Mouse (Mus musculus) stomach, embryonic 15.5 days (tissue): ENCODE measurements around the gene Ubr3. TPM values are rescaled to one million over a fixed set of nuclear protein-coding genes. Genes with fewer than 3 reads are reported as not detected.
"Not testable (repeated sequence)": the region's sequence is repeated elsewhere in the genome, so short reads cannot be mapped to it uniquely, and the experiment has no call there.

Experiments used
- ATAC-seq: fragments of 200-750 bp; cut with Nextera tagmentation; 2 replicates; pipeline ENCODE4 v1.8.0; 2017; ENCODE audit warnings: low read depth, moderate number of reproducible peaks, moderate TSS enrichment; ENCODE audit not compliant: insufficient read depth, low FRiP score
- H3K27ac ChIP-seq: fragments of 300-500 bp; sonication (generic); 2 replicates; pipeline ENCODE4 v1.5.1; 2015; ENCODE audit warnings: mild to moderate bottlenecking, inconsistent platforms
- H3K27me3 ChIP-seq: fragments of 300-500 bp; sonication (generic); replicated peaks from 2 replicates; pipeline ENCODE4 v1.6.1; 2015; ENCODE audit warnings: inconsistent platforms
- H3K36me3 ChIP-seq: fragments of 300-500 bp; sonication (generic); 2 replicates; pipeline ENCODE4 v1.6.1; 2015; ENCODE audit warnings: inconsistent platforms
- H3K4me1 ChIP-seq: fragments of 300-500 bp; sonication (generic); 2 replicates; pipeline ENCODE4 v1.6.1; 2015; ENCODE audit warnings: inconsistent platforms
- H3K4me2 ChIP-seq: fragments of 300-500 bp; sonication (generic); 2 replicates; pipeline ENCODE4 v1.6.1; 2015; ENCODE audit warnings: mild to moderate bottlenecking, inconsistent platforms
- H3K4me3 ChIP-seq: fragments of 300-500 bp; sonication (generic); replicated peaks from 2 replicates; pipeline ENCODE4 v1.5.1; 2015; ENCODE audit warnings: inconsistent platforms
- H3K9ac ChIP-seq: fragments of 300-500 bp; sonication (generic); 2 replicates; pipeline ENCODE4 v1.6.1; 2015; ENCODE audit warnings: inconsistent platforms
- H3K9me3 ChIP-seq: fragments of 300-500 bp; sonication (generic); 2 replicates; pipeline ENCODE4 v1.6.1; 2016; ENCODE audit warnings: inconsistent platforms
- WGBS: fragments of 180-500 bp; shearing (Covaris S2); methylation state at CpG from one replicate; pipeline ENCODE4 v1.1.7; 2015; 5-methylcytosine and 5-hydroxymethylcytosine counted together
- polyA plus RNA-seq: library from polyadenylated mRNA; unstranded; fragments of >200 nt; fragmentation: Nextera tagmentation; extraction: Ambion mirVana; gene quantifications from 2 replicates; pipeline ENCODE4 v1.2.1, GENCODE M21; 2015

Gene Ubr3
- polyA plus RNA-seq, 1 experiment from 2014 or later: 13.3 TPM

DNA sequence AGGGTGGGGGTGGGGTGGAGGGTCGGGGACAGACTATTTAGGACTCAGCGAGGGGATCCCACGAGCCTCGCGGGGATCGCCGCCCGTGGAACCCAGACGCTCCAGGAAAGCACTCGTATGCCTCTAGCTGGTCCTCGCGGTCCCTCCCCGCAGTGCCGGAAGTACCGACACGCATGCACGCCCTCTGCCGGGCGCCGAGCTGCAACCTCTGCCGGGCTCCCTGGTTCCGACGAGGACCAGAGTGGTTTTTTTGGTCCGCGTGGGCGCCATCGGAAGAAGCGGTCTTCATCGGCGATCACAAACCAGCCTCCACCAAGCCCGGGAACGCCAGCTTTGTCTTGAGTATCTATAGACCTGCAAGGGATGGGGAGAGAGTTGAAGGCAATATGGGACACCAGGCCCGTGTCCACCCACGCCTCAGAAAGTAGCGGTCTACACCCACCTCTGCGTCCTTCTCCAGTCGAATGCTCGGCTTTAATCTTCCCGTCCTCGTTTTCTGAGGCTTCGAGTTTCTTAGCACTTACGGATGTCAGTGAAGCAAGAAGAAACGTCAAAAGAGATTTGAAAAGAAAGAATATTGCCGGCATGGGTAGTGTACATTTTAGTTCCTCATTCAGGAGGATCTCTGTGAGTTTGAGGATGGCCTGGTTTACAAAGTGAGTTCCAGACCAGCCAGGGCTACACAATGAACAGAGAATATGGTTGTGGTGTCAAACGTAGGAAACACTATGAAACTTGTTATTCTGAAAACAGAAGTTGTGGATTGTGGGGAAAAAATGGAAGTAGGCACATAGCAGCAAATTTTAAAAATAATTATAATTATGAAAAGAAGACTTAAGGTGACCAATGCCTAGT, 11.4 kb upstream of the Ubr3 start, which contains the start of gene Mettl5:
TSS of gene Mettl5 (minus strand) at position 165 of the 855 bp plus-strand sequence.
- Histone ChIP-seq H3K4me1 (peaks cover 9% of the 10 kb centered on the region), H3K36me3 (no peaks in the 10 kb centered on the region), H3K9me3 (no peaks in the 10 kb centered on the region), H3K27ac (peak within 1 kb of the TSS; percentile 68), H3K27me3 (no peaks in the 10 kb centered on the region), H3K4me2 (peak within 1 kb of the TSS; percentile 58), H3K9ac (peak within 1 kb of the TSS; percentile 33), H3K4me3 (peak within 1 kb of the TSS; percentile 67)
- ATAC-seq: peak; percentile 95
- WGBS: under 1% methylated on average over 45 of the region's 45 CpGs

DNA sequence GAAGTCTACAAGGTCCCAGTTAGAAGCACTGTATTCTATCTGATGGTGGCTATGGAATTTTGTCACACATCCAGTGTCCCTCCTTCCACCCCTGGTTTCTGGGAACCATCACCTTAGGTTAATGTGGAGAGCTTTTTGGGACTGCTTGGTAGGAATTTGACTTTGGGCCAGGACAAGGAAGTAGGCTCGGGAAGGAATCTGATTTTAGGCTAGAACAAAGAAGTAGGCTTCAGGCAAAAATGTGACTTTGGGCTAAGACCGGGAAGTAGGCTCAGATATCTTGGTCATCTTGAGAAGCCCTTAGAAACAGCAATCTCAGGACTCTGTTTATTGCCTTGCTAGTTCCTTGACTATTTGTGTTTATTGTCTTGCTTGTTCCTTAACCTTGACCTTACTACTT, 8.1 kb upstream of the Ubr3 start:
- no peaks in the 10 kb centered on the region for H3K9me3 ChIP-seq
- no peaks in the 10 kb centered on the region for H3K36me3 ChIP-seq
- peaks cover 9% of the 10 kb centered on the region for H3K4me1 ChIP-seq
- no peak overlapping the region for H3K4me3 ChIP-seq
- H3K4me2 ChIP-seq: no peak overlapping the region
- H3K9ac ChIP-seq: no peak overlapping the region
- 60% methylated on average over 2 of the region's 2 CpGs for WGBS
- H3K27ac ChIP-seq: no peak overlapping the region
- H3K27me3 ChIP-seq: no peaks in the 10 kb centered on the region
- no peak for ATAC-seq

DNA sequence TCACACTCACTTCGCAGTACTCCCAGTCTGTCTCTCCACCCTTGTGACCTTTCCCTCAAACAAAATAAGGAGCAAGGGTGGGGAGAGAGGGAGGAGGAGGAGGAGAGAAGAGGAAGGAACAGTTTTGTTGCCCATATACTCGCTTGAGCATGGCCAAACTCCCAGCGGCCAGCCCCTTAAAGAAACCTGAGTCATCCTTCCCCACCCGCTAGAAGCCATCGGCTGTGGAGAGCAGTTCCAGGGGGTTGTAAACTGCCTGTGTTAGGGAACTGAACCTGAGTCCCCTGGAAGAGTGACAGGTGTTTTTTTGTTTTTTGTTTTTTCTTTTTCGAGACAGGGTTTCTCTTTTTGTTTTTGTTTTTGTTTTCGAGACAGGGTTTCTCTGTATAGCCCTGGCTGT, 6.2 kb upstream of the Ubr3 start:
- Histone ChIP-seq H3K27ac (no peak overlapping the region), H3K4me1 (no peaks in the 10 kb centered on the region), H3K9me3 (no peaks in the 10 kb centered on the region), H3K36me3 (no peaks in the 10 kb centered on the region), H3K4me2 (no peak overlapping the region), H3K4me3 (no peak overlapping the region), H3K27me3 (no peaks in the 10 kb centered on the region), H3K9ac (no peak overlapping the region)
- no peak for ATAC-seq
- WGBS: 60% methylated on average over 7 of the region's 7 CpGs

DNA sequence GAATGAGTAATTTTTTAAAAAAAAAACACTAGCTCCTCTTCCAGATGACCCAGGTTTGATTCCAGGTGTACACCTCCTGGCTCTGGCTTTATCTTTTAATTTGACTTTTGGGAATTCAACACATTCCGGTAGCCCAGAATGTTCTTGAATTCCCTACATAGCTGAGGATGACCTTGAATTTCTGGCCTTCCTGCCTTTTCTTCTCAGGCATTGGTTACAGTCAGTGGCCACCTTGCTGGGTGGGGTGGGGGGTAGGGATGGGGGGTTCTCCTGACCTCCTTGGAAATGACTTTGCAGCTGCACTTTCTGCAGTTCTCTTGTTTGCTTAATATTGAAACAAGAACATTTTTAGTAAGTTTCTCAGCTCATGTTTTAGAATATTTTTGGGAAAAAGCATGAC, 3.9 kb upstream of the Ubr3 start:
- Histone ChIP-seq H3K4me2 (no peak overlapping the region), H3K27ac (no peak overlapping the region), H3K9ac (no peak overlapping the region), H3K4me1 (no peaks in the 10 kb centered on the region), H3K4me3 (no peak overlapping the region), H3K36me3 (no peaks in the 10 kb centered on the region), H3K27me3 (no peaks in the 10 kb centered on the region), H3K9me3 (no peaks in the 10 kb centered on the region)
- WGBS: 64% methylated on average over 1 of the region's 1 CpGs
- no peak for ATAC-seq

DNA sequence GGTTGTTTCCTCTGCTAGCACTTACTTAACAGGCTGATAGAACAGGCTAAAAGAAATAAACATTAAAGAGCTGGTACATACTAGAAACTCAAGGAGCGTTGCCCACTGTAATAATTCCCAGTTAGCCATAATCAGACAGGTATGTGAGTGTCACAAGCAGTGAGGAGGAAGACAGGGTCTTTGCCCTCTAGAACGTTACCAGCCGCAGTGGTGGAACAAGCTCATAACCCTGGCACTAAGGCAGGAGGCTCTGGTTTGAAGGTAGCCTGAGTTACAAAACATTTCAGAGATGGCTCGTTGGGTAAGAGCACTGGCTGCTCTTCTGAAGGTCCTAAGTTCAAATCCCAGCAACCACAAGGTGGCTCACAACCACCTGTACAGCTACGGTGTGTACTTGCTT, 3.2 kb upstream of the Ubr3 start:
- Histone ChIP-seq H3K36me3 (no peaks in the 10 kb centered on the region), H3K9ac (no peak overlapping the region), H3K4me2 (no peak overlapping the region), H3K9me3 (no peaks in the 10 kb centered on the region), H3K4me1 (no peaks in the 10 kb centered on the region), H3K27me3 (no peaks in the 10 kb centered on the region), H3K27ac (no peak overlapping the region), H3K4me3 (no peak overlapping the region)
- no peak for ATAC-seq
- WGBS: 69% methylated on average over 5 of the region's 5 CpGs

DNA sequence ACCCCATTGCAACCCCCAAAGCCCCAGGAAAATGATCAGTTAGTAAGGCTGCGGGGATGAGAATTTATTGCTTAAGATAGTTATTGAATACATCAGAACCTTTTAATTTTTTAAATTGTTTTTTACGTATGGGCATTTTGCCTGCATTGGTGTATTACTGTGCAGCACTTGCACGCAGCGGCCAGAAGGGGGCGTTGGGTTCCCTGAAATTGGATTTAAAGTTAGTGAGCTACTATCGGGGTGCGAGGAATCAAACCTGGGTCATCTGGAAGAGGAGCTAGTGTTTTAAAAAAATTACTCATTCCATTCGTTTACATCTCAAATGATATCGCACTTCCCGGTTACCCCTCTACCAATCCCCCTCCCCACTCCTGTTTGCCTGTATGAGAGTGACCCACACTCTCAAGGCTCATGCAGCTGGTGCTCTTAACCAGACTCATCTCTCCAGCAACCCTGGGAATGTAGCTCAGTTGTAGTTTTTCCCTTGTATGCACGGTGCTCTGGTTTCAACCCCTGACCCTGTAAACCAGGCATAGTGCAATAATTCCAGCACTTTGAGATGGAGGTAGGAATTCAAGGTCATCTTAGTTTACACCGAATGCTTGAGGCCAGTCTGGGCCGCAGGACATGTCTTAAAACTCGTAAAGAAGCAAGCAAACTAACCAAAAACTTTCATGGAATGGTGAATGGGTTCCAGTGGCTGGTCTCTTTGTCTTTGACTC, 1.4 kb upstream of the Ubr3 start:
- H3K9ac ChIP-seq: no peak overlapping the region
- no peaks in the 10 kb centered on the region for H3K4me1 ChIP-seq
- H3K27ac ChIP-seq: no peak overlapping the region
- H3K9me3 ChIP-seq: no peaks in the 10 kb centered on the region
- H3K4me3 ChIP-seq: no peak overlapping the region
- H3K4me2 ChIP-seq: no peak overlapping the region
- H3K36me3 ChIP-seq: no peaks in the 10 kb centered on the region
- WGBS: 62% methylated on average over 14 of the region's 14 CpGs
- H3K27me3 ChIP-seq: no peaks in the 10 kb centered on the region
- no peak for ATAC-seq

DNA sequence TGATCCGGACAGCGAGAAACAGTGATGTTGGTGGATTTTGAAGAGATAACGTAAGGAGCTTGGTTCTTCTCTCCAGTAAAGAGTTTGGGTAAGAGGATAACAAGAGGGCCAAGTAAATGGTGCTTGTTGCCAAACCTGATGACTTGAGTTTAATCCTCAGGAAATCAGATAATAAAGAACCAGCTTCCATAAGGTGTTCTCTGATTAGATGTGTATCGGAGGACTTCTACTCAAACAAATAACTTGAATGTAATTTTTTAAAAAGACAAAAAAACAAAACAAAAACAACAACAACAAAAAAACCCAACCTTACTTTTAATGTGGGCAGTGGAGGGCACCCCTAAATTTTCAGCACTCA, 843 bp upstream of the Ubr3 start:
- H3K27ac ChIP-seq: no peak overlapping the region
- no peak for ATAC-seq
- H3K27me3 ChIP-seq: no peaks in the 10 kb centered on the region
- H3K4me1 ChIP-seq: no peaks in the 10 kb centered on the region
- H3K9ac ChIP-seq: no peak overlapping the region
- H3K9me3 ChIP-seq: no peaks in the 10 kb centered on the region
- no peak overlapping the region for H3K4me2 ChIP-seq
- H3K36me3 ChIP-seq: no peaks in the 10 kb centered on the region
- WGBS: 94% methylated on average over 4 of the region's 4 CpGs
- H3K4me3 ChIP-seq: no peak overlapping the region

DNA sequence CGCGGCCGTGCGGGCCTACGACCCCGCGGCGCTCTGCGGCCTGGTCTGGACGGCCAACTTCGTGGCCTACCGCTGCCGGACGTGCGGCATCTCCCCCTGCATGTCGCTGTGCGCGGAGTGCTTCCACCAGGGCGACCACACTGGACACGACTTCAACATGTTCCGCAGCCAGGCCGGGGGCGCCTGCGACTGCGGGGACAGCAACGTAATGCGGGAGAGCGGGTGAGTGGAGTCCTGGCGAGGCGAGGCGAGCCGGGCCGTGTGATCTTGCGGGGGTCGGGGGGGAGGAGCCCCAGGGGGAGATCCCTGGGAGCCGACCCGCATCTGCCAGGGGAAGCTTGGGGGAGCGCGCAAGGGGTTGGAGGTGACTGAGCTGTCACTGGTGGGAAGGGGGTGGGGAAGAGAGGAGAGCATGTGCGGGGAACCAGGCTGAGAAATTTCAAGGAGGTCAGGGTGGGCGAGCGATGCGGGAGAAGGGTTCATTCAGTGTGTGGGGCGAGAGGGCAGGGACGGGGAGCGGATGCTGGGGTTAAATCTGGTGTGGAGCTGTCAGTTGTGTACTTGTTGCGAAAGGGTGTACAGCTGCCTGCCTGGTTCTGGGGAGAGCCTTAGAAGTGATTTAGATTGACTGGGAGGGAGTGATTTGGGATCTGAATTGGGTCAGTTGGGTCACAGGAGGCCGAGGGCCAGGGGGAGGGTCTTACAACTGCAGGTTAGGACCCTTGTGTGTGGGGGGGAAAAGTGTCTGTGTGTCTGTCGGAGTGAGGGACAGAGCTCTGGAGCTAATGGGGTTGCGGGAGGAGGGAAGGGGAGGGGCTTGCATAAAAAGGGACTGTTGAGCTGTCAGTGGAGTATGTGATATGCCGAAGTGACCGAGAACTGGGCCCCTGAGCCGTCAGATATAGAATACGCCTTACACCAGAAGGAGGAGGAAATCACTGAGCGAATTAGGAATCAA, 851 bp downstream of the Ubr3 start:
- H3K4me2 ChIP-seq: peak overlapping the region; percentile 90
- peak overlapping the region; percentile 92 for H3K27ac ChIP-seq
- peak overlapping the region; percentile 100 for H3K4me3 ChIP-seq
- ATAC-seq: peak; percentile 67
- under 1% methylated on average over 51 of the region's 55 CpGs for WGBS
- no peaks in the 10 kb centered on the region for H3K27me3 ChIP-seq
- no peaks in the 10 kb centered on the region for H3K4me1 ChIP-seq
- no peaks in the 10 kb centered on the region for H3K36me3 ChIP-seq
- H3K9me3 ChIP-seq: no peaks in the 10 kb centered on the region
- peak overlapping the region; percentile 98 for H3K9ac ChIP-seq

DNA sequence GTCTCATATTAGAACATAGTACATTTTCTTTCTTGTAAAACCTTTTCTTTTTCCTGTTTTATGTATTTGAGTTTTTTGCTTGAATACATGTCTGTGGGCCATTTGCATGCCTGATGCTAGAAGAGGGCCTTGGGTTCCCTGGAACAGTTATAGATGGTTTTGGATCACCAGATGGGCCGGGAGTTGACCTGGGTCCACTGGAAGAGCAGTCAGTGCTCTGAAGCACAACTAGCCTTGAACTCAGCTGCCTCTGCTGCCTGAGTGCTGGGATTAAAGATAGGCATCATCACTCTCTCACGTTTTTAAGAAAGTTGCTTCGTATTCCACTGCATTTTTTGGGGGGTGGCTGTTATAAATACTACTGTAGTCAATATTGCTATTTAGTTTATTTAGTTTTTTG, 6.5 kb downstream of the Ubr3 start:
- 95% methylated on average over 3 of the region's 3 CpGs for WGBS
- no peaks in the 10 kb centered on the region for H3K36me3 ChIP-seq
- H3K4me1 ChIP-seq: no peaks in the 10 kb centered on the region
- no peak overlapping the region for H3K27ac ChIP-seq
- no peak overlapping the region for H3K4me2 ChIP-seq
- H3K27me3 ChIP-seq: no peaks in the 10 kb centered on the region
- no peak overlapping the region for H3K9ac ChIP-seq
- H3K4me3 ChIP-seq: no peak overlapping the region
- H3K9me3 ChIP-seq: no peaks in the 10 kb centered on the region
- ATAC-seq: no peak

DNA sequence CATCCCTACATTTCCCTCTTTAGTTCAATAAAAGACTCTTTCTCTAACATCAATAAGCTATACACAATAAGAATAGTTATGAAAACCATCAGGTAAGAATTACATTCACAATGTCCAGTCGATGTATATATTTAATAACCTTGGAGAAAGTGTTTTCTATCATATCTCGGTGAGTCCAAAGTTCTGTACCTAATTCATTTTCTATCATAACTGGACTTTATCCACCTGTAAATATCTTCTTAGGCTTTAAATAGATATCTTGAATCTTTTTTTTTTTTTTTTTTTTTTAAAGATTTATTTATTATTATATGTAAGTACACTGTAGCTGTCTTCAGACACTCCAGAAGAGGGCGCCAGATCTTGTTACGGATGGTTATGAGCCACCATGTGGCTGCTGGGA, 10.3 kb downstream of the Ubr3 start:
- 81% methylated on average over 4 of the region's 4 CpGs for WGBS
- H3K9ac ChIP-seq, H3K4me3 ChIP-seq, H3K9me3 ChIP-seq, H3K27me3 ChIP-seq, H3K27ac ChIP-seq, ATAC-seq, H3K36me3 ChIP-seq, H3K4me2 ChIP-seq, H3K4me1 ChIP-seq: not testable (repeated sequence)

DNA sequence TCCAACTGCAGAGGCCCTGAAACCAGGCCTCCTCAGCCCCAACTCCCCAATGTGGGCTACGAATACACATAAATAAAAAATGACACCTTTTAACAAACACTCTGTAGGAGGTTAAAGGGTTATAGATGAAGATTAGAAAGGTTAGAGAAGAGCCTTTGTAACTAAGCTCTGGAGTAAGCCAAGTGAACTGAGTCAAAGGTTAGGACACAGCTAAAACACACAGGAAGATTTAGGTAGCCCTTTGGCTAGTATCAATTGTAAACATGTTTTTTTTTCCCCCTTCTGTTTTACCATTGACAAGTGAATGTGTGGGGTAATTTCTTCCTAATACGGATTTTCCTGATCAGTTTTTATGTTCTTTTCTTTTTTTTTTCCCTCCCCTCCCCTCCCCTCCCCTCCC, 15.8 kb downstream of the Ubr3 start:
- no peak for ATAC-seq
- H3K9ac ChIP-seq: no peak overlapping the region
- whole genome bisulfite sequencing: 38% methylated on average over 2 of the region's 2 CpGs
- no peak overlapping the region for H3K4me2 ChIP-seq
- no peaks in the 10 kb centered on the region for H3K27me3 ChIP-seq
- no peak overlapping the region for H3K27ac ChIP-seq
- H3K4me1 ChIP-seq: no peaks in the 10 kb centered on the region
- no peak overlapping the region for H3K4me3 ChIP-seq
- peaks cover 8% of the 10 kb centered on the region; the same call in 1 of the 2 replicates for H3K36me3 ChIP-seq
- H3K9me3 ChIP-seq: no peaks in the 10 kb centered on the region
